Mouse (Mus musculus): ENCODE data around the gene Fam83g. TPM values are rescaled to one million over a fixed set of nuclear protein-coding genes. Genes with fewer than 3 reads are reported as not detected.

Fam83g gene
- polyA plus RNA-seq, 1 experiment from 2014 or later, result 2.8 TPM

- Histone ChIP-seq H3K9me3 (replicated peaks) (no peaks in the 10 kb centered on the region), H3K4me2 (no peak overlapping the region), H3K36me3 (no peaks in the 10 kb centered on the region), H3K4me1 (0 out of 2 replicates have a peak, but pooled peaks cover 4% of the 10 kb centered on the region), H3K9ac (no peak overlapping the region), H3K27ac (no peak overlapping the region), H3K27me3 (no peaks in the 10 kb centered on the region), H3K4me3 (replicated peaks) (no peak overlapping the region)
- no peak for ATAC-seq (replicated peaks; ENCODE audit: low FRiP score)
- WGBS, result 70% methylated on average over 5 of the region's 5 CpGs
Measured at GRCm38 (mm10) chr11:61667782-61668181, 16.1 kb upstream of the Fam83g start.

GRCm38 (mm10) chr11:61669492-61670490 is 14.1 kb upstream of the Fam83g start:
- H3K4me2 ChIP-seq, result no peak overlapping the region
- no peak for ATAC-seq (replicated peaks; ENCODE audit: low FRiP score)
- H3K4me1 ChIP-seq, result peaks cover 15% of the 10 kb centered on the region
- H3K4me3 ChIP-seq (replicated peaks), result no peak overlapping the region
- no peaks in the 10 kb centered on the region for H3K9me3 ChIP-seq (replicated peaks)
- H3K9ac ChIP-seq, result no peak overlapping the region
- 0 out of 2 replicates have a peak, but pooled peaks cover 5% of the 10 kb centered on the region for H3K27me3 ChIP-seq
- no peak overlapping the region for H3K27ac ChIP-seq
- WGBS, result 65% methylated on average over 14 of the region's 14 CpGs
- H3K36me3 ChIP-seq, result no peaks in the 10 kb centered on the region

GRCm38 (mm10) chr11:61671781-61672383 is 12.0 kb upstream of the Fam83g start:
- Histone ChIP-seq H3K4me1 (peaks cover 24% of the 10 kb centered on the region), H3K4me2 (no peak overlapping the region), H3K36me3 (no peaks in the 10 kb centered on the region), H3K4me3 (replicated peaks) (no peak overlapping the region), H3K27ac (no peak overlapping the region), H3K27me3 (0 out of 2 replicates have a peak, but pooled peaks cover 5% of the 10 kb centered on the region), H3K9me3 (replicated peaks) (no peaks in the 10 kb centered on the region), H3K9ac (no peak overlapping the region)
- ATAC-seq (replicated peaks; ENCODE audit: low FRiP score), result no peak
- WGBS, result 62% methylated on average over 19 of the region's 19 CpGs

GRCm38 (mm10) chr11:61673686-61674085 is 10.2 kb upstream of the Fam83g start:
- H3K27me3 ChIP-seq, result 0 out of 2 replicates have a peak, but pooled peaks cover 5% of the 10 kb centered on the region

GRCm38 (mm10) chr11:61674151-61674838 is 9.6 kb upstream of the Fam83g start:
- Histone ChIP-seq H3K27ac (no peak overlapping the region), H3K27me3 (0 out of 2 replicates have a peak, but pooled peaks cover 5% of the 10 kb centered on the region), H3K4me1 (peaks cover 24% of the 10 kb centered on the region), H3K4me3 (replicated peaks) (no peak overlapping the region), H3K9ac (no peak overlapping the region; the same call in 1 of the 2 replicates), H3K9me3 (replicated peaks) (no peaks in the 10 kb centered on the region), H3K36me3 (no peaks in the 10 kb centered on the region), H3K4me2 (peak overlapping the region; percentile 39; the same call in 1 of the 2 replicates)
- peak; percentile 47 for ATAC-seq (replicated peaks; ENCODE audit: low FRiP score)
- WGBS, result 22% methylated on average over 19 of the region's 19 CpGs

More at GRCm38 (mm10) chr11:61673686-61674085, 10.2 kb upstream of the Fam83g start:
- no peaks in the 10 kb centered on the region for H3K9me3 ChIP-seq (replicated peaks)
- H3K27ac ChIP-seq, result no peak overlapping the region
- H3K9ac ChIP-seq, result no peak overlapping the region
- no peaks in the 10 kb centered on the region for H3K36me3 ChIP-seq
- 30% methylated on average over 8 of the region's 8 CpGs for WGBS
- no peak overlapping the region for H3K4me3 ChIP-seq (replicated peaks)
- H3K4me1 ChIP-seq, result peaks cover 24% of the 10 kb centered on the region
- ATAC-seq (replicated peaks; ENCODE audit: low FRiP score), result no peak
- no peak overlapping the region for H3K4me2 ChIP-seq

- Histone ChIP-seq H3K36me3 (no peaks in the 10 kb centered on the region), H3K27ac (no peak overlapping the region), H3K4me1 (peaks cover 24% of the 10 kb centered on the region), H3K27me3 (0 out of 2 replicates have a peak, but pooled peaks cover 5% of the 10 kb centered on the region), H3K9me3 (replicated peaks) (no peaks in the 10 kb centered on the region), H3K4me2 (peak overlapping the region; percentile 39; the same call in 1 of the 2 replicates), H3K9ac (no peak overlapping the region; the same call in 1 of the 2 replicates), H3K4me3 (replicated peaks) (no peak overlapping the region)
- WGBS, result 6% methylated on average over 8 of the region's 8 CpGs
- ATAC-seq (replicated peaks; ENCODE audit: low FRiP score), result peak; percentile 79
Measured at GRCm38 (mm10) chr11:61674839-61675159, 9.1 kb upstream of the Fam83g start.

GRCm38 (mm10) chr11:61675332-61675731 is 8.6 kb upstream of the Fam83g start:
- H3K4me3 ChIP-seq (replicated peaks), result no peak overlapping the region
- peaks cover 24% of the 10 kb centered on the region for H3K4me1 ChIP-seq
- H3K9me3 ChIP-seq (replicated peaks), result no peaks in the 10 kb centered on the region
- no peak overlapping the region for H3K9ac ChIP-seq
- WGBS, result 38% methylated on average over 2 of the region's 2 CpGs
- no peak for ATAC-seq (replicated peaks; ENCODE audit: low FRiP score)
- no peaks in the 10 kb centered on the region for H3K36me3 ChIP-seq
- H3K27me3 ChIP-seq, result 0 out of 2 replicates have a peak, but pooled peaks cover 5% of the 10 kb centered on the region
- no peak overlapping the region for H3K4me2 ChIP-seq
- H3K27ac ChIP-seq, result no peak overlapping the region

GRCm38 (mm10) chr11:61676216-61676854 is 7.6 kb upstream of the Fam83g start:
- no peak for ATAC-seq (replicated peaks; ENCODE audit: low FRiP score)
- WGBS, result 62% methylated on average over 7 of the region's 7 CpGs
- H3K4me2 ChIP-seq, result no peak overlapping the region

GRCm38 (mm10) chr11:61677709-61678108 is 6.2 kb upstream of the Fam83g start:
- Histone ChIP-seq H3K4me1 (peaks cover 20% of the 10 kb centered on the region), H3K9ac (no peak overlapping the region), H3K36me3 (no peaks in the 10 kb centered on the region), H3K9me3 (replicated peaks) (no peaks in the 10 kb centered on the region), H3K27ac (no peak overlapping the region), H3K27me3 (peaks cover 10% of the 10 kb centered on the region), H3K4me2 (no peak overlapping the region), H3K4me3 (replicated peaks) (no peak overlapping the region)
- WGBS, result 91% methylated on average over 4 of the region's 4 CpGs
- no peak for ATAC-seq (replicated peaks; ENCODE audit: low FRiP score)

More at GRCm38 (mm10) chr11:61676216-61676854, 7.6 kb upstream of the Fam83g start:
- H3K9ac ChIP-seq, result no peak overlapping the region
- H3K4me1 ChIP-seq, result peaks cover 24% of the 10 kb centered on the region
- no peaks in the 10 kb centered on the region for H3K9me3 ChIP-seq (replicated peaks)
- H3K4me3 ChIP-seq (replicated peaks), result no peak overlapping the region
- no peaks in the 10 kb centered on the region for H3K36me3 ChIP-seq
- H3K27ac ChIP-seq, result no peak overlapping the region
- 0 out of 2 replicates have a peak, but pooled peaks cover 5% of the 10 kb centered on the region for H3K27me3 ChIP-seq

GRCm38 (mm10) chr11:61679091-61679866 is 4.6 kb upstream of the Fam83g start:
- 55% methylated on average over 4 of the region's 4 CpGs for WGBS
- Histone ChIP-seq H3K9ac (no peak overlapping the region), H3K4me2 (no peak overlapping the region), H3K4me3 (replicated peaks) (no peak overlapping the region), H3K27ac (no peak overlapping the region), H3K4me1 (peaks cover 24% of the 10 kb centered on the region), H3K36me3 (no peaks in the 10 kb centered on the region), H3K9me3 (replicated peaks) (no peaks in the 10 kb centered on the region), H3K27me3 (peaks cover 21% of the 10 kb centered on the region)
- ATAC-seq (replicated peaks; ENCODE audit: low FRiP score), result no peak
